Mouse (Mus musculus) MEL (cell line): ENCODE measurements around the gene Hcls1. TPM values are rescaled to one million over a fixed set of nuclear protein-coding genes. Genes with fewer than 3 reads are reported as not detected.

Experiments
- DNase-seq: peaks from one replicate; pipeline ENCODE4 v3.0.0; 2011; ENCODE audit warnings: low read depth, low spot score
- H3K27ac ChIP-seq: 2 replicates; pipeline ENCODE4 v1.5.1; 2012; ENCODE audit warnings: low read depth, mild to moderate bottlenecking, control low read depth, low read length, moderate library complexity; ENCODE audit not compliant: control insufficient read depth
- H3K27me3 ChIP-seq, 2 experiments: fragments of 150-350 bp in 1 of 2; sonication (generic) in 1 of 2; 2 replicates each; pipeline ENCODE4 v1.6.1; 2012; ENCODE audit warnings: low read length in 2 of 2, mild to moderate bottlenecking in 2 of 2, improper control_type of control experiment in 1 of 2, moderate library complexity in 1 of 2; ENCODE audit not compliant: insufficient read depth in 2 of 2, control insufficient read depth in 1 of 2
- H3K36me3 ChIP-seq, 2 experiments: 2 replicates each; pipeline ENCODE4 v1.6.1; 2012 to 2014; ENCODE audit warnings: low read length in 2 of 2, improper control_type of control experiment in 1 of 2, inconsistent platforms in 1 of 2, mild to moderate bottlenecking in 1 of 2; ENCODE audit not compliant: insufficient read depth in 2 of 2, control insufficient read depth in 1 of 2
- H3K4me1 ChIP-seq, 2 experiments: fragments of 150-350 bp in 1 of 2; sonication (generic) in 1 of 2; 2 replicates each; pipeline ENCODE4 v1.6.1; 2012; ENCODE audit warnings: low read length in 2 of 2, improper control_type of control experiment in 1 of 2, mild to moderate bottlenecking in 1 of 2; ENCODE audit not compliant: insufficient read depth in 2 of 2, control insufficient read depth in 1 of 2
- H3K4me3 ChIP-seq, 2 experiments: fragments of 150-350 bp in 1 of 2; sonication (generic) in 1 of 2; 2 replicates each; pipeline ENCODE4 v1.5.1; 2012; ENCODE audit warnings: low read depth in 2 of 2, low read length in 2 of 2, mild to moderate bottlenecking in 2 of 2, moderate library complexity in 2 of 2, control low read depth in 1 of 2, improper control_type of control experiment in 1 of 2; ENCODE audit not compliant: control insufficient read depth in 1 of 2, insufficient read depth in 1 of 2
- H3K79me2 ChIP-seq: 2 replicates; pipeline ENCODE4 v1.6.1; 2012; ENCODE audit warnings: mild to moderate bottlenecking, low read length, moderate library complexity; ENCODE audit not compliant: control insufficient read depth, poor library complexity, insufficient read depth
- H3K9ac ChIP-seq: 2 replicates; pipeline ENCODE4 v1.6.1; 2012; ENCODE audit warnings: low read depth, mild to moderate bottlenecking, control low read depth, low read length, moderate library complexity; ENCODE audit not compliant: control insufficient read depth, poor library complexity, severe bottlenecking
- H3K9me3 ChIP-seq: fragments of 150-350 bp; sonication (generic); replicated peaks from 2 replicates; pipeline ENCODE4 v1.6.1; 2012; ENCODE audit warnings: mild to moderate bottlenecking, low read length, improper control_type of control experiment, moderate library complexity; ENCODE audit not compliant: insufficient read depth
- CHD2 ChIP-seq: IDR thresholded peaks from 2 replicates; pipeline ENCODE4 v1.6.1; 2011; ENCODE audit warnings: low read length, improper control_type of control experiment
- E2F4 ChIP-seq: IDR thresholded peaks from 2 replicates; pipeline ENCODE4 v1.6.1; 2011; ENCODE audit warnings: low read depth, low read length, improper control_type of control experiment, borderline replicate concordance
- ELF1 ChIP-seq: IDR thresholded peaks from 2 replicates; pipeline ENCODE4 v1.6.1; 2014; ENCODE audit warnings: low read depth, mild to moderate bottlenecking, inconsistent platforms, low read length, improper control_type of control experiment, moderate library complexity
- ETS1 ChIP-seq: IDR thresholded peaks from 2 replicates; pipeline ENCODE4 v1.6.1; 2012; ENCODE audit warnings: low read depth, mild to moderate bottlenecking, inconsistent platforms, low read length, improper control_type of control experiment, moderate library complexity
- GATA1 ChIP-seq: IDR thresholded peaks from 2 replicates; pipeline ENCODE4 v1.6.1; 2011; ENCODE audit warnings: low read depth, low read length, improper control_type of control experiment
- HCFC1 ChIP-seq: IDR thresholded peaks from 2 replicates; pipeline ENCODE4 v1.6.1; 2012; ENCODE audit warnings: low read depth, mild to moderate bottlenecking, inconsistent platforms, low read length, improper control_type of control experiment, moderate library complexity
- MAX ChIP-seq: IDR thresholded peaks from 2 replicates; pipeline ENCODE4 v1.6.1; 2011; ENCODE audit warnings: low read length, improper control_type of control experiment
- MAZ ChIP-seq: IDR thresholded peaks from 2 replicates; pipeline ENCODE4 v1.6.1; 2012; ENCODE audit warnings: low read depth, mild to moderate bottlenecking, inconsistent platforms, low read length, improper control_type of control experiment
- MEF2A ChIP-seq: IDR thresholded peaks from 2 replicates; pipeline ENCODE4 v1.6.1; 2014; ENCODE audit warnings: low read depth, mild to moderate bottlenecking, inconsistent platforms, low read length, improper control_type of control experiment; ENCODE audit not compliant: poor library complexity, insufficient replicate concordance, severe bottlenecking; ENCODE audit errors: extremely low read depth
- MXI1 ChIP-seq: IDR thresholded peaks from 2 replicates; pipeline ENCODE4 v1.6.1; 2011; ENCODE audit warnings: mild to moderate bottlenecking, low read depth, low read length, improper control_type of control experiment
- NELFE ChIP-seq: IDR thresholded peaks from 2 replicates; pipeline ENCODE4 v1.6.1; 2011; ENCODE audit warnings: low read depth, low read length, improper control_type of control experiment
- POLR2AphosphoS2 ChIP-seq: IDR thresholded peaks from 2 replicates; pipeline ENCODE4 v1.6.1; 2011; ENCODE audit warnings: low read length, improper control_type of control experiment
- POLR2AphosphoS5 ChIP-seq: IDR thresholded peaks from 2 replicates; pipeline ENCODE4 v1.6.1; 2012; ENCODE audit warnings: low read depth, borderline replicate concordance, mild to moderate bottlenecking, inconsistent platforms, low read length, moderate library complexity, mixed read lengths
- RCOR1 ChIP-seq: IDR thresholded peaks from 2 replicates; pipeline ENCODE4 v1.6.1; 2012; ENCODE audit warnings: low read depth, mild to moderate bottlenecking, inconsistent platforms, low read length, improper control_type of control experiment
- SMC3 ChIP-seq: IDR thresholded peaks from 2 replicates; pipeline ENCODE4 v1.6.1; 2011; ENCODE audit warnings: low read depth, low read length, improper control_type of control experiment
- TBP ChIP-seq: IDR thresholded peaks from 2 replicates; pipeline ENCODE4 v1.8.0; 2011; ENCODE audit warnings: low read depth, low read length, improper control_type of control experiment
- TCF12 ChIP-seq: IDR thresholded peaks from 2 replicates; pipeline ENCODE4 v1.6.1; 2014; ENCODE audit warnings: low read depth, mild to moderate bottlenecking, inconsistent platforms, low read length, improper control_type of control experiment, moderate library complexity
- UBTF ChIP-seq: IDR thresholded peaks from 2 replicates; pipeline ENCODE4 v1.6.1; 2012; ENCODE audit warnings: low read depth, mild to moderate bottlenecking, inconsistent platforms, low read length, improper control_type of control experiment, moderate library complexity, borderline replicate concordance; ENCODE audit not compliant: insufficient read depth
- USF1 ChIP-seq: IDR thresholded peaks from 2 replicates; pipeline ENCODE4 v1.6.1; 2014; ENCODE audit warnings: low read depth, mild to moderate bottlenecking, inconsistent platforms, low read length, improper control_type of control experiment, moderate library complexity
- ZKSCAN1 ChIP-seq: IDR thresholded peaks from 2 replicates; pipeline ENCODE4 v1.6.1; 2012; ENCODE audit warnings: low read depth, mild to moderate bottlenecking, inconsistent platforms, low read length, improper control_type of control experiment, moderate library complexity
- ZNF384 ChIP-seq: IDR thresholded peaks from 2 replicates; pipeline ENCODE4 v1.6.1; 2012; ENCODE audit warnings: low read depth, mild to moderate bottlenecking, inconsistent platforms, low read length, improper control_type of control experiment
- polyA plus RNA-seq, 2 experiments: library from polyadenylated mRNA; stranded (reverse) in 1 of 2; unstranded in 1 of 2; fragments of >175 nt in 1 of 2; fragments of >200 nt in 1 of 2; gene quantifications; 2 replicates each; pipeline versions ENCODE4 v1.2.1 to v1.2.4; 2012; ENCODE audit warnings: low replicate concordance in 2 of 2, low read depth in 1 of 2; ENCODE audit not compliant: insufficient read length in 2 of 2, insufficient read depth in 1 of 2, missing spikeins in 1 of 2
- total RNA-seq: library from RNA; depleted of rRNA; stranded (reverse); fragments of 300-350 nt; gene quantifications from 2 replicates; pipeline ENCODE4 v1.2.3, GENCODE M21; 2012

Gene Hcls1
- total and polyA plus RNA-seq, 3 experiments, result 57.4 to 91.4 TPM; not detected in 1

DNA sequence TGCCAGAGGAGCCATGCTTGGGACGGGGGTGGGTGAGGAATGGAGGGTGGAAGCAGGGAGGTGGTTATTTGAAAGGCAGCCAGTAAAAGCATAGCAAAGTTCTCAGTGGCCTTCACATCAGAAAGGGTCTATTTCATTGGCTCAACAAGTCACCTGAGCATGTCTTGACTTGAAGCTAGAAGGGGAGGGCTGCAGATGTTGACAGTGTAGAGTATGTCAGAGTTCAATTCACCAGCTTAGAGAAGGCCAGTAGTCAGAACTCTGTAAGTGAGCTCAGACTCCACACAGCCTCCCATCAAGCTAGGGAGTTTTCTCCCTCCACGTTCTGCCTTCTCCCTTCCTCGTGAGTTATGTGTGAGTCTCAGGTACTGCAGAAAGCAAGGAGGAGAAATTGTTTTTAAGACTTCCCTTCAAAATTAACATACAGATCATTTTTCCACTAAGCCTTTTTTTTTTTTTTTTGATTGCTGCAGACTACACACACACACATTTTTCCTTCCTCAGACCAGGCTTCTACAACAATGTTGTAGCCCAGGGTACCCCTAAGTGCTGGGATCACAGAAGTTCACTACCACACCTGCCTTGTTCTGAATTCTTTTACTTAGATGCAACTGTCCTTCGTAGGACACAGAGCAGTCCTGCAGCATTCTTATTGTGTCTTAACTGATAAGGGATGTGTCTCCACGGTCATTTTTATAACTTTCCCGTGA is 497 bp upstream of the Hcls1 start:
- peak; percentile 75 for DNase-seq
- H3K27me3 ChIP-seq, result no peaks in the 10 kb centered on the region
- peak overlapping the region; percentile 68 for H3K9ac ChIP-seq
- TF ChIP-seq TCF12 (0 out of 2 replicates have a peak, but pooled peaks have one; percentile 28), E2F4 (no peak), MAX (0 out of 2 replicates have a peak, but pooled peaks have one; percentile 25), GATA1 (no peak), ZNF384 (0 out of 2 replicates have a peak, but pooled peaks have one; percentile 59), ZKSCAN1 (no peak), ETS1 (no peak), SMC3 (no peak), ELF1 (no peak), RCOR1 (no peak), MEF2A (no peak), HCFC1 (no peak), UBTF (no peak), MXI1 (no peak), MAZ (no peak), POLR2AphosphoS2 (no peak), TBP (peak; percentile 35; the same call in 1 of the 2 replicates), CHD2 (no peak), USF1 (peak; percentile 88), NELFE (0 out of 2 replicates have a peak, but pooled peaks have one; percentile 25), POLR2AphosphoS5 (no peak)
- peak overlapping the region; percentile 71 for H3K27ac ChIP-seq
- no peaks in the 10 kb centered on the region for H3K9me3 ChIP-seq
- H3K79me2 ChIP-seq, result no peaks in the 10 kb centered on the region; the same call in 1 of the 2 replicates
- H3K4me1 ChIP-seq, result peaks cover 0 to 11% of the 10 kb centered on the region in 2 experiments; a peak in 2 of 4 replicates
- peaks cover 0 to 7% of the 10 kb centered on the region in 2 experiments; a peak in 3 of 4 replicates for H3K36me3 ChIP-seq
- peak overlapping the region; percentile 63 to 88 for H3K4me3 ChIP-seq
